Mouse (Mus musculus): ENCODE data around the gene Myo6. TPM values are rescaled to one million over a fixed set of nuclear protein-coding genes. Genes with fewer than 3 reads are reported as not detected.

Myo6 gene
- total RNA-seq, 4 experiments from 2014 or later: 5.2 to 10.1 (median 7.6) TPM

- DNase-seq (ENCODE audit: low spot score in 2 of 2): no peak
Observed at GRCm38 (mm10) chr9:80233831-80234455, 69.1 kb downstream of the Myo6 start.

DNA sequence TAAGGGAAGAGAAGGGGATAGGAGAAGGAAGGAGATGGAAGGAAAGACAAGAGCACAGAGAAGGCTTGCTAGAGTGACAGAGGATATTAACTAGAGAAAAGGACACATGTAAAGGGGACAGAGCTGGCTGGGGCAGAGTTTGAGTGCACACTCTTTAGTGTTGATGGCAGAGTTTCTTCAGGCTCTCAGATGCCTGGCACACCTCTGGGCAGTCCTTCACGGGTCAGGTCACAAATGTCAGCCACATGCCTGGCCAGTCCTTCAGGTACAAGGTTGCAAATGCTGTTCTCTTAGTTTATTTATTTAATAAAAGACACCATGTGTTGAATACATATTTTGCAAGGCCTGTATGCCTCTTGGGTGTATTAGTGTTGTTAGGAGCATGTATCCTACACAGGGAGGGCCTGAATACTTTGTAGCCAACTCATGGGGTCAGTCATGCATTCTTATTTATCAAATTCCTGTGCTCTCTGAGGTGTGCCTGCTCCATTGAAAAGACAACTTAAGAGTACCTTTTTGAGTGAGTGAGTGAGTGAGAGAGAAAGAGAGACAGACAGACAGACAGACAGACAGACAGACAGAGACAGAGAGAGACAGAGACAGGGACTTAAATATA lies 72.5 kb downstream of the Myo6 start:
- no peak for DNase-seq (ENCODE audit: low spot score in 2 of 2)

GRCm38 (mm10) chr9:80241719-80242118 lies 76.9 kb downstream of the Myo6 start:
- no peak for DNase-seq (ENCODE audit: low spot score in 2 of 2)

DNA sequence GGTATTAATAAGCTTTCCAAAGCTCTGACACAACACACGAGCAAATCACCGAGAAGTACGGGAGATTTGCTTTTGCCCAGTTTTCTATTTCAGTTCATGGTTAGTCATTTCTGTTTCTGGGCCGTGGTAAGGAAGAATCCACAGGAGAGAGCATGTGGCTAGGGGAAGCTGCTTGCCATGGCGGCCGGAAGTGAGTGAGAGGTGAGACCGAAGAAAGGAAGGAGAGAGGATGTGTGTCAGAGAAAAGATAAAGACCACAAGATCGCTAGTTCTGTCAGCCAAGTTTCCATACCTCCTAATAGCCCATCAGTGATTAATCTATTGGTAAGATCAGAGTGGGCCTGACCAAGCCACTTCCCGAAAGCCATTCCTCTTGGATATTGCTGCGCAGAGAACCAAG lies 87.3 kb downstream of the Myo6 start:
- DNase-seq (ENCODE audit: low spot score in 2 of 2): no peak

DNA sequence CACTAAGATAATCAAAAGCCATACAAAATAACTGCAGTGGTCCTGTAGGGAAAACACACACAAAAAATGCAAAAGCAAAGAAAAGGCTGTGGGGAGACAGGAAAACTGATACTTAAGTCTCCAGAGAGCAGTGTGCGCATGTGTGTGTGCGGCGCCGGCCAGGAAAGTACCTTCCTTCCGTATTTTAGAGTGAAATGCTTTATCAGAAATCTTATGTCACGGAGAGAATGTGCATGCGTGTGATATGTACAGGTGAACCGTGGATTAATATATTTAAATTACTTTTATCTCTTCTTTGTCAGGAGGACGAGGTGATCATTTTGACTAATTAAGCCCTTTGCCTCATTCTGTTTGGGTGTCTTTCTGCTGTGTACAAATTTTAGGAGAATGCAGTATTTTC lies 88.4 kb downstream of the Myo6 start:
- DNase-seq (ENCODE audit: low spot score in 2 of 2): no peak

- no peak for DNase-seq (ENCODE audit: low spot score in 2 of 2)
Observed at GRCm38 (mm10) chr9:80256561-80256960, 91.7 kb downstream of the Myo6 start.

- DNase-seq (ENCODE audit: low spot score in 2 of 2): no peak
Observed at GRCm38 (mm10) chr9:80258396-80258795, 93.6 kb downstream of the Myo6 start.

DNA sequence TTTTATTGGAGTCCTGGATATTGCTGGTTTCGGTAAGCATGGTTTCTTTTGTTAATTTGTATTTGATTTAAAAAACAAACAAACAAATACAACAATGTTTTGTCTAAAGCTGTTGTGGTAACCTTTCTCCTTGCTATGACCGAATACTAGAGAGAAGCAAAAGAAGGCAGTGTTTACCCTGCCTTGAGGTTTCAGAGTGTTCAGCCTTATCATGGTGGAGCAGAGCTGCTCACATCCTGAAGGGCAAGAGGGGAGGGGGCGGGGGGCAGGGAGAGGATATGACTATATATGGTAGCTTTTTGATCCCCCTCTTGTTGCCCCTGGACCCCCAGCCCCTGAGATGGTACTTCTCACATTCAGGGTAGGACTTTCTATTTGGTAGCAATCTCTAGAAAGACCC lies 96.1 kb downstream of the Myo6 start:
- DNase-seq (ENCODE audit: low spot score in 2 of 2): no peak

- no peak for DNase-seq (ENCODE audit: low spot score in 2 of 2)
Observed at GRCm38 (mm10) chr9:80262367-80263026, 97.7 kb downstream of the Myo6 start.

GRCm38 (mm10) chr9:80266086-80266485 lies 101.3 kb downstream of the Myo6 start:
- no peak for DNase-seq (ENCODE audit: low spot score in 2 of 2)

DNA sequence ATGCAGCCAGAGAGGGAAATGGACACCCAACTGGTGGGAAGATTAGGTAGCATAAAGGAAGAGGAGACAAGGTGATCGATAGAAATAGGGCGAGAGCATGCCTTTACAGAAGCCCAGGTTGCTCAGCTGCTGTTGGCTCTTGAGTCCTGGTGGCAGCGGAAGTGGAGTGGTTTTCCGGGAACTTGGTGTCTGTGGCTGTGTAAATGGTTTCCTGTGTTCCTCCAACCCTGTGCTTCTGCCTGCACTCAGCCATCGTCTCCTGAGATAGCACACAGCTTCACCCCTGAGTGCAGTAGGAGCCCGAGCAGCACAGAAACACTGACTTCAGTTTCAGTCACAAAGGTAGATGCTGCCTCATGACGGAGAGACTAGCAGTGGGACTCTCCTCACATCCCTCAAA lies 101.7 kb downstream of the Myo6 start:
- DNase-seq (ENCODE audit: low spot score in 2 of 2): no peak

GRCm38 (mm10) chr9:80269596-80269995 lies 104.8 kb downstream of the Myo6 start:
- no peak for DNase-seq (ENCODE audit: low spot score in 2 of 2)

DNA sequence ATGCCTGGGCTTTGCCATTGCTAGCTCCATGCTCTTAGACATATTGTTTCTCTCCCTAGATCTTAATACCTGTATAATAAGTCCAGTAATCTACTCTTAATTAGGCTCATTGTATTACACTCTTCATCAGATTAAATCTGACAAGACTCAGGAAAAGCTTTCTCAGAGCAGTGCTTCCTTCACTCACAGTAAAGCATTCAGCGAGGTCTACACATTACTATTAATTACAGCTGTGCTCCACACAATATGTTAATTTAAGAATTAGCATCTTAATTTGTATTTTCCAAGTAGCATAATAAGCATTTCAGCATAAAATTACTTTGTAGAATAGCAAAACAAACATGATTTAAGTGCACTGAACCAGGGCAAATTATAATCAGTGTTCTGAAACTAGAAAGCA lies 108.1 kb downstream of the Myo6 start:
- DNase-seq (ENCODE audit: low spot score in 2 of 2): no peak

DNA sequence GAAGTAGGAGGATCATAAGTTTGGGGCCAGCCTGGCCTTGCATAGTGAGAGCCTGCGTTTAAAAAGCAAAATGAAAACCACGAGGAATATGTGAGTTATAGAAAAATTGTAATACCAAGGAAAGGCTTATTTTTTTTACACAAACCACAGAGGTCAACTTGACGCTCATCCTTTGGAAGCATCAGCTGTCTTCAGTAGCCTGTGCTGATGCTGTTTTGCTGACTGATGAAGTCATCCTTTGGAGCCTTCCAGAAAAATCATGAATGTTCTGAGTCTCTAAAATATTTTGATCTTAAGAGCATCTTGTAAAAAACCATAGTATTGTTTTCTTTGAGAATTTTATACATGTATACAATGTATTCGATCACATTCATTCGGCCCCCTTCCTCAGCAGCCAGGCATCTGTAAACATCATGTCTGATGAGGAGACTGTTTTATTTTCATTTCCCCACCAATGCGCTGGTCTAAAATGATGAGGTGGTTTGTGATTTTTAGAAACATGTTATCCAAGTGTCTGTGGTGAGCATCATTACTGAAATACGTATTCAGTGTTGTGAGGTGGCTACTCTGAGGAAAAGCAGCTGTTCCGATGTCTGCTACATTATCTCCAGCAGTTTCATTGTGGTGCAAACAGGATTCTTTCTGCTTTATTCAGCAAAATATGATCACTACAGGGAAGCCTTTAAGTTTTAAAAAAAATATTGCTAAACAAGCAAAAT lies 110.4 kb downstream of the Myo6 start:
- no peak for DNase-seq (ENCODE audit: low spot score in 2 of 2)

- DNase-seq (ENCODE audit: low spot score in 2 of 2): no peak
Observed at GRCm38 (mm10) chr9:80275772-80276134, 110.9 kb downstream of the Myo6 start.

DNA sequence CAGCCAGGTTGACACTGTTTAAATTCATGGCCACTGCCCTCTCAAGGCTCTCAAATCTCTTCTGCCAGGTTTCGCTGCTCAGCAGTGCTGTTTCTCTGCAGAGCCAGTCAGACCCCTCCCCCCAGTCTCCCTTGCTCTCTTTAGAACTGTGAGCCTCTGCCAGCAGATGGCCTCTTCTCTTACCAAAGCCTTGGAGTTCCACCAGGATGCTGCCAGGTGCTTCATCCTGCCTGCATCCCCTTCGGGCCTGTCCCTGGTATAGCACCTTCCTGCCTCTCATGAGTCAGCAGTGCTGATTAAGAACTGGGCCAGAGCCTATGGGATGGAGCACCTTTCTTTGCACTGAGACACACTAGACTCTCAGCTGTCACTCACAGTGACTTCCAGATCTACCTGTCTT lies 112.3 kb downstream of the Myo6 start:
- DNase-seq (ENCODE audit: low spot score in 2 of 2): no peak

- no peak for DNase-seq (ENCODE audit: low spot score in 2 of 2)
Observed at GRCm38 (mm10) chr9:80277770-80278169, 112.9 kb downstream of the Myo6 start.

DNA sequence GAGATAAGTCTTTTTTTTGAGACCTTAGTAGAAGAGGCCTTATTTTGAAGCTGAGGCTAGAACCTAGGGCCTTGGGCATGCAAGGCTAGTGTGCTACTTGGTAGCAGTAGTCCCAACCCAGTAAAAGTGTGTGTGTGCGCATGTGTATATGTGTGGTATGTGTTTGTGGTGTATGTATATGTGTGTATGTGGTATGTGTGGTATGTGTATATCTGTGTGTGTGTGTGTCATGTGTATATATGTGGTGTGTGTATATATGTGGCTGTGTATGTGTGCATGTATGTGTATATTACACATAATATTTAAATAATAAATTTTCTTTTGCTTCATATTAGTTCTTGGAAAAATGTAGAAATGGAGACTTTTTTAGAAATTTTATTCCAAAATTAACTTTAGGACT lies 115.9 kb downstream of the Myo6 start:
- no peak for DNase-seq (ENCODE audit: low spot score in 2 of 2)

- no peak for DNase-seq (ENCODE audit: low spot score in 2 of 2)
Observed at GRCm38 (mm10) chr9:80282426-80282825, 117.6 kb downstream of the Myo6 start.

DNA sequence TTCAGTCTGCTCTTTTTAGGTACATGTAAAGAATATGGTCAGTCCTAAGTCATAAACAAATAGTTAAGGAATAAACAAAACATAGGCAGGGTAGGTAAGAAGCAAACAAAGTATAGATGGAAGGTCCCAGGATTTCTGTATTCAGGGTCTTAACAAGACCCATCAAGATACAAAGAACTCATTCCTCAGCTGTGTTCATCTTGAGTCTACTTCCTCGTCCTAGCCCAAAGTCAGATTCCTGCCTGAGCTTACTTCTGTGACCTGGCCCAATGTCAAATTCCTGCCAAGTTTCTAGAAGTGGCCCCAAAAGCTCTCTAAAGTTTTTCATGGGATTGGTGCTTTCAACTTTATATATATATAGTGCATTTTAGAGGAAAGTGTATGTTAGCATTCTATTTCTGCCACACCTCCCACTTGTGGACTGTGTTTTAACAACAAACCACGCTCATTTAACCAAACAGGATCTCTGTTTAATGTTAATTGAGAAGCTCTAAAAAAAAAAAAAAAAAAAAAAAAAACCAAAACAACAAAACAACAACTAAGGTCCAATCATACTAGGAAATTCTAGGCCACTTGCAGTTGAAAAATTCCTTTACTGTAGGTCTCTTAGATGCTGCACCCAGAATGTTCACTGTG lies 119.8 kb downstream of the Myo6 start:
- no peak for DNase-seq (ENCODE audit: low spot score in 2 of 2)

DNA sequence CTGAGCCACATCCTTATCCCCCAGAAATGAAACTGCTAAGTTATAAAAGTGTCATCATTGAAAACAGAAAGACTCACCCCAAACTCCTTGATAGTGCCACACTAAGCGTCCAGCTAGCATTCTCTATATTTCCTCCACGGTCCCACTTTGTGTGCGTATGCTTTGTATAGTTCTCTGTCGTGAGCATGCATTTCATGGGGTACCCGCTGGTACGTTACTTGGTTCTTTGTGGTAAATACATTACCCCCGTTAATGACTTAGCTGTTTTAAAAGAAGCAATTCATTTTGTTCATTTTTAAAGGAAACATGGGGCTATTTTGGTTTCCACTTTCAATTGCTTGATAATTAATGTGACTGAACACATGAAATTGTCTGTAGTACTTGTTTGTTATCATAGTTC lies 122.0 kb downstream of the Myo6 start:
- no peak for DNase-seq (ENCODE audit: low spot score in 2 of 2)

- DNase-seq (ENCODE audit: low spot score in 2 of 2): no peak
Observed at GRCm38 (mm10) chr9:80293056-80293584, 128.3 kb downstream of the Myo6 start.
